Mouse (Mus musculus) cerebellum, adult 9-10 months (tissue): ENCODE measurements around the gene Med9.

Experiments
- DNase-seq: peaks from one replicate; pipeline ENCODE4 v3.0.0; 2022

Gene Med9

DNA sequence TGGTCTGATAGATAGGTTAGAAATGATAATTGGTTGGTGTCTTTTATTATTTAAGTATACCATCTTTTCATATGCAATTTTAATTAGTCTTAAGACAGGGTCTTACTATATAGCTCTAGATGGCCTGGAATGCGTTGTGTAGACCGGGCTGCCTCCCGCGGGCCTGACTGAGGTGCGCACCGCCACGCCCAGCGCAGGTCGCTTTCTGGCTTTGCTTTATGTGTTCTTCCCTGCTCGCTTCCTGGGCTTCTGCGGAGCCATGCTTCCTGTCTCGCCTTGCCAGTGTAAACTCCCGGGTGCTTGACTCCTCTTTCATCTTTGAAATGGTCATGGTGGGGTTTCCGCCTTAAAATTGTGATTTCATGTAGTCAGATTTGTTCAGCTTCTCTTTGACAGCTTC, 4.9 kb downstream of the Med9 start:
- DNase-seq: no peak

DNA sequence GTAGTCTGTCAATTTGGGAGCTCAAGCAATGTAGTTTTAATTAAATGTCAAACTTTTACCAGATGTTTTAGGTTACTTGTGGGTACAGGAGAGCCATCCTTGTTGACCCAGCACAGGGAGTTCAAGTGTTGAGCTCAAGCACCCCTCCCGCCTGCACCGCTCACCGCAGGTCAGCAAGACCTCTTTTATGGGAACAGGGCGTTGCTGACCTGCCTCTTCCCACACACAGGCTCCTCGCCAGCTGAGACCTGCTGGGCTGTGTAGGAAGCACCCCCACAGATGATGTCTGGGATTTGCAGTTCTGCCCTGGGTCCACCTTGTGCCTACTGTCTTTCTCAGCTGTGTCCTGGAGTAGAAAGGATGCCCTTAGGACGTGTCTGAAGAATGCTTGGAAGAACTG, 8.7 kb downstream of the Med9 start:
- DNase-seq: no peak

DNA sequence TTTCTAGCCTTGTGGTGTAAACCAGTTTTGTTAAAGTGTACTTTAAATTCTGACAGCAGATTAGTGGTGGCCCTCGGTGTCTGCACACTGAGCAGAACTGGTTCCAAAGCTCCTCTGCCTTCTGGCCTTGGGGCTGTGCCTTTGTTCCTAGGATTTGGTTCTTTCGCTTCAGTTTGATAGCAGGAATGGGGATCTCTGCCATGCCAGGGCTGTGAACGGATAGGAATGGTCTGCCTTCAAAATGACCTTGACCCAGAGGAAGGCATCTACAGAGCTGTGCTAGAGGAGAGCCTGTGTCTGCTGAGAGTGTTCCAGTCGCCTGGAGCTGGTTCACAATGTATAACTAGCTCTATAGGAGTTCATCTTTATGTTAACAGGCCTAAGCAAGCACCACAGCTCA, 11.4 kb downstream of the Med9 start:
- DNase-seq: no peak

DNA sequence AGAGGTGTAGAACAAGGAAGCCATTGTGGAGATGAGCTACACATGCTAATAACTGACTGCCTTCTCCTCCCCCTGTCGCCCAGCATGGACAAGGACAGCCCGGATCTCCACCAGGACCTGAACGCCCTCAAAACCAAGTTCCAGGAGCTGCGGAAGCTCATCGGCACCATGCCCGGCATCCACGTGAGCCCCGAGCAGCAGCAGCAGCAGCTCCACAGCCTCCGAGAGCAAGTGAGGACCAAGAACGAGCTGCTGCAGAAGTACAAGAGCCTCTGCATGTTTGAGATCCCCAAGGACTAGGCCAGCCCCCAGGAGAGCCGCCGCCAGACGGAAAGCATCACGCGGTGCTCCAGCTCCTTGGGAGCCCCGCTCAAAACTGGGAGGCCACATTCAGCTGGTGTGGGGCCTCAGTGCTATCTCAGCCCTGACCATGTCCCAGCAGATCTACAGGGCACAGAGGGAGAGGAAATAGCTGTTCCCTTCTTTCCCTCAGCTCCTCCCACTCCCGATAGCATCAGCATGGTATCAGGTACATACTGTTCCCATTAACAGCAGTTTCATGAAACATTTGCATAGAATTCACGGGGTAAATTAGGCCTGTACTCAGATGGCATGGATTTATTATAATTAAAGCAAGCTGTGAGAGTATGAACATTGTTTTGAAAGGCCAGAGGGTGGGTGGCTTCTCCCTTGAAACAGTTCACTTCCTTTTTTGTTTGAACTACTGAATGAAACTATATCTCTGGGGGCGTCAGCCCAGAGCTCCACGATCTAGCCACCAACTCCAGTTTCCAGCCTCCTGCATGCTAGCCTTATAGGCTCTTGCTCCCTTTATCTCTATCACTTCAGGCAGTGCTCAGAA, 12.7 kb downstream of the Med9 start:
- DNase-seq: no peak

DNA sequence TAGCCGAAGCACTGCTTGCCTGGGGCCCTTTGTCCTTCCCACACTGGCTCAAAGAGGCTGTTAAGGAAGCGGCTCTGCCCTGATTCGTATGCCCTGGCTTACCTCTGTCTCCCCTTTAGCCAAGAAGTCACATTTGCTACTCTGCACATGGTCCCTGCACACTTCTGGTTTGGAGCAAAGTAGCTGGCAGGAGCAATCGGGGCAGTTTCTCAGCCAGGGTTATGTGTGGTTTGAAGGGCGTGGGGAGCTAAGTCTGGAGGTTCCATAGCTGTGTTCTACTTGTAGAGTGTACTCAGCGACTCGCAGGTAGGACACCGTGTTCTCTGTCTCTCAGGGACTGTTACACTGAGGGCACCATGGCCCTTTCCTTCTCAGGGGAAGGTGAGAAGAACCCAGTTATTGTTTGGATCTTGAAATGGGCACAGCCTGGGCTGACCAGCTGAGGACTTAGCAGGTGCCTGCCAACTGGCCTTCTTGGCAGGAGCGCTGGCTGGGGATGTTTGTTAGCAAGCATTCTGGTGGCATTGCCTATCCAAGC, 13.4 kb downstream of the Med9 start:
- DNase-seq: no peak

DNA sequence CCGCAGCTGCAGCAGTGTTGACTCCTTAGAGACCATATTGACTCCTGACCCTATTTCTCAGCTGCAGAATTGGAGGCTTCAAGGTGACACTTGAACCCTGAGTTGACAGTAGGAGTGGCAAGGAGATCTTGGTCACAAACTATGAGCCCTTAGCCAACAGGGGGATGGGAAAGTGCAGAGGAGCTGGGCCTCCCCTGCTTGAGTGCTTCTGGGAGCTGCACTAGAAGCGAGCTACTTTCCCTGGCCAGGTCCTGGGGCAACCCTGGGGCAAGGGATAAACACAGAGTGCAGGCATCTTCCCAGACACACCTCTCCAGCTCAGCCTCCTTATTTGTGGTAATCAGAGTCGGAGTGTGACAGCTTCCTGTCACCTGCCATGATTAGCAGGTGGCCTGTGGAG, 14.6 kb downstream of the Med9 start:
- no peak for DNase-seq

DNA sequence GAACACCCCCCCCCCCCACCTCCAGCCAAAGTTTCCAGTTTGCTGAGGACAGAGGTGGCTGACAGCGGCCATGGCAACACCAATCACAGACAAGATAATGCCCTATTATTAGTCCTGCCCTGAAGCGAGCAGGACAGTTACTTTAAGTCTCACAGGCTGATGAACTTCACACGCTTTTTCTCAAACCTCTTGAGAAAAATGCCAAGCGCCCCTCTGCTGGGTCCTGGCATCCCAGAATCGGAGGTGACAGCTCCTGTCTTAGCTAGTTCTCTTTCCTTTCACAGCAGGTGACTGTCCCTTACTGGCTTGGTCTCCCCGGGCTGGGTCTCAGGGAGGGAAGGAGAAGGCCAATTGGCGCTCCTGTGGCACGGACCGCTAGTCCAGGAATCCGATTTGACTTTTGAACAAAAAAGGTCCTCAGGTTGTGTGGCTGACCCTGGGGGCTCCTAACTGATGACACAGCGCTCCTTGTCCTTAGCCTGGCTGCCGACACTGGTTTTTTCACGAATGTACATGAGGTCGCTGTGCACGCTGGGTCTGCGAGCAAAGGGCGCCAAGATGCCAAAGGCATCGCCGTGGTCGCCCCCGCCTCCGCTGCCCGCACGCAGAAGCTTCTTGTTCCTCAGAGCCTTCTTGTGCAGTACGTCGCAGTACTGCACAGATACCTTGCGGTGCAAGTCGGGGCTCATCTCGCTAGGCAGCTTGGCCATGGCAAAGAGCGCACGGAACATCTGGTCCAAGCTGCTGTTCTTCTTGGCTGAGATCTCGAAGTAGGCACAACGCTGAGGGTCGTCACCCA, 15.6 kb downstream of the Med9 start:
- DNase-seq: no peak

DNA sequence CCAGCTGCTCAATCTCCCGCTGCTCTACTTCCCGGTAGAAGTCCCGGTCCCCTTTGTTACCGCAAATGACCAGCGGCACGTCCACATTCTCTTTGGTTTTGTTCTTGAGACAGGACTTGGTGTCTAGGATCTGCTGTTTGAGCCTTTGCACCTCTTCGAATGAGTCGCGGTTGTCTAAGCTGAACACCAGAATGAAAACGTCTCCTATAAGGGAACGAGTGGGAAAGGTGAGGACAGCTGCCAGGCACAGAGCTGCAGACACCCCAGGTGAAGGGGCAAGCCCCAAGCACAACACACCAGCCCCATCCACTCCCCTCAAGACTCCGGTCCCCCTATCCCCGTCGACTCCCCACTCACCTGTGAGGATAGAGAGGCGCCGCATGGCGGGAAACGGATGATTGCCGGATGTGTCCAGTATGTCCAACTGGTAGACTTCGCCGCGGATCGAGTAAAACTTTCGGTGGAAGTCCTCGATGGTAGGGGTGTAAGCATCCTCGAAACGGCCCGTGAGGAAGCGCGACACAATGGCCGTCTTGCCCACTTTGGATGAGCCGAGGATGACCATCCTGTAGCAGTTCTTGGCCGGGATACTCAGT, 16.3 kb downstream of the Med9 start:
- peak; percentile 38 for DNase-seq

DNA sequence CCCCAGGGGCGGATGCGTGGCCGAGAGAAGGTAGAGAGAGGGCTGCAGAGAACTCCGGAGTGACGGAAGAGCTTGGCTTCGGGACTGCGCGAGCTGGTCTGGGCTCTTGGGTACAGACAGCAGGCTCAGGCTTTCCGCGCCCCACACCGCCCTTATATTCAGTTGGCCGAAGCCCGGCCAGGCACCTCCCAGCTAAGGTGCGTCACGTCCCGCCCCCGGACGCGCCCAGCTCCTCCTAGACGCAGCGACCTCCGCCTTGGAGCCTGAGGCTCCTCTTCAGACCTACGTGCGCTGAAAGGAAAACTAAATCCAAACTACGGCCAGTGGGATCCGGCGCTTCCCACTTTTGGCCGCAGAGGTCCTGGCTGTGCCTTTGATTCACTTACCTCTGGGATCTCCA, 16.8 kb downstream of the Med9 start, which contains the start of gene Rasd1:
TSS of gene Rasd1 (minus strand) at position 127 of the 400 bp plus-strand sequence.
- DNase-seq: peak; percentile 86

DNA sequence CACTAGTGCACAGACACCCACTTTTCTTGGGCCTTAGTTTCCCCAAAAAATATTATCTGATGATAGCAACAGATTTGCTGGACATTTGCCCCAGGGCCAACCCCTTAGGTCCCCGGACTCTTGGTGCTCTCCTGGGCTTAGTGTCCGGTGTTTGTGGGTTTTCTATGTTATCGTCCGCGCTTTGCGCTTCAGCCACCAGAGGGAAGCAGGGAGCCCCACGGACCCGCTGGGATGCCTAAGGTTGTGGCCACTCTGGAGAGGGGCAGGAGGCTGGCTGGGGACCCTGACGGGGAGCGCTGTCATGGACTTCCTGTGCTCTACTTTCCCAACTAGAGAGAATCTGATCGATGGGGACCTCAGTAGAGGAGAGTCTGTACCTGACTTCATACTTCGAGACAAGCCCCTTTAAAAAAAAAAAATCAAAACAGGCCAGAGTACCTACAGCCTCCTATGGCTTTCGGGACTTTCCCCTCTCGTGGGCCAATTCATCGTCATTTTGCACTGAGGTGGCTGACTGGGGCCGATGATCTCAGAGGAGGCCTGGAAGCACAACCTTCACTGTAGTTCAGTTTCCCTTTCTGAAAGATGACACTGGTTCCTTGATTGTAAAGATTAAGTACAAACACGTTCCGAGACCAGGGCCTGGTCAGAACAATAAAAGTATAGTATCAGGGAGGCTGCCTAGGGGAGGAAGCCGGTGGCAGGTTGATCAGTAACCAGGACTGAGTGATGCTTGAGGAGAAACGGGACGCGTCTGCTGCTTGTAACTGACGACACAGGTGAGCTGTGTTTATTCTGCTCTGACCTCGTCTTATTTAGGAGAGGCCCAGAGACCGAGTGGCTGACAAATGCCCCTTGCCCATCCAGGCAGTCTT, 17.5 kb downstream of the Med9 start:
- peak; percentile 89 for DNase-seq

DNA sequence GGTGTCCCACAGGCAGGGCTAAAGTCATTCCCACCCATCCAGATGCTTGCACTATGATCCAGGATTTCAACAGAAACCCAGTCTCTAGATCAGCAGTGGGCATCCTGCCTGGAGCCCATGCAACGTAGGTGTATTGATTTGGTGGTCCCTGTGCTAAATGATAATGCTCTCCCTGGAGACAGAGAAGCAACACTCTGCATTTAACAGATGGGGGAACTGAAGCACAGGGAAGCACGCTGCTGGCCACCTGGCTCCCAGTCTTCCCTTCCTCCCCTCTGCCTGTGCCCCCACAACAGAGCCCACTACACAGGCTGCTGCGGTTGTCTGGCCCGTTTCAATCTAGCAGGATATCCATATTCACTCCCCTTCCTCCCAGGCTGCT, 18.1 kb downstream of the Med9 start:
- no peak for DNase-seq

DNA sequence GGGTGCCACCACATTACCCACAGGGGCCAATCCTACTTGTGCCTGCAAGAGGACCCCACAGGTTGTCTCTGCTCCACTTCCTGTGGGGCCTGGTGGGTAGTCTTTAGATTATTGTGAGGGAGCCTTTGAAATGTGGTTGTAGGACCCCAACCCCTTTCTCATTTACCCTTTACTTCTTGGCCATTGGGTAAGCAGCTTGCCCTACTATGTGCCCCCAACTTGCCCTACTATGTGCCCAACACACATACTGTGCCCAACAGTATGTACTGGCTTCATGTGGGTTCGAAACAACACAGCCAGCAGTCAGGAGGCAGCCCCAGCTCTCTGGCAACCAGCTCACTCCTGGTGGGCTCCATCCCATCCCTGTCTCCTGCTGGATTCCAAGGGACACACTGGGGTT, 19.8 kb downstream of the Med9 start:
- no peak for DNase-seq

DNA sequence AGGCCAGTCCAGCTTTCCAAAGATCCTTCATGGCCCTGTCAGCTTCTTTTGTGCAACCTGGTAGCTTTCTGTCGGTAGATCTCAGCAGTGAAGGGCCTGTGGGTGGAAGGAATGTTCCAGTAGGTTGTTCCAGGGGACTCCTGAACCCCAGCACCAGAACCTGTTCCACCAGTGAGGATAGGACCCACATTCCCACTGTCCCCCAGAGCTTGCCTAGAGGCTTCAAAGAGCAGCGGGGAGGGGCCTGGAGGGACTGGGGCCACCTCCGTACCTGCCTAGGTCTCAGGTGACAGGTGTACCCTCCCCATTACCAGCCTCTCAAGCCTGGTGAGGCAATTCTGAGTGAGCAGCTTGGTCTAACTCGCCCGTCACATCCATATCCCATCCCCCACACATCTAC, 22.8 kb downstream of the Med9 start:
- DNase-seq: no peak

DNA sequence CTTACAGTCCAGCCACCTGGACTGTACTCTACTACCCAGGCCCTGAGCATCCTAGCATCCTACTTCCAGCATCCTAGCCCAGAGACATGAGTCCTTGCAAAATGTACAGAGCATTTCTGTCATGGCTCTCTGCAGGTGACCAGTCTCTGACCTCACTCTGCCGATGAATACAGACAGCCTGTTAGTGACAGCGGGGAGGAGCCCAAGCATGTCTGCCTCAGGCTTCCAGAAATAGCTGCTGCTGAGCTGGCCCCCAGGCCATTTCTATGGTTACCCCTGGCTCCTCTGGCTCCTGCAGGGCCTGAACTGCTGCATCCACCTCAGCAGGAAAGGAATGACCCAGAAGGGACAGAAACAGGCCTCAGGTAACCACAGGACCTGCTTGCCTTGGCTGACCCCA, 23.7 kb downstream of the Med9 start:
- no peak for DNase-seq

DNA sequence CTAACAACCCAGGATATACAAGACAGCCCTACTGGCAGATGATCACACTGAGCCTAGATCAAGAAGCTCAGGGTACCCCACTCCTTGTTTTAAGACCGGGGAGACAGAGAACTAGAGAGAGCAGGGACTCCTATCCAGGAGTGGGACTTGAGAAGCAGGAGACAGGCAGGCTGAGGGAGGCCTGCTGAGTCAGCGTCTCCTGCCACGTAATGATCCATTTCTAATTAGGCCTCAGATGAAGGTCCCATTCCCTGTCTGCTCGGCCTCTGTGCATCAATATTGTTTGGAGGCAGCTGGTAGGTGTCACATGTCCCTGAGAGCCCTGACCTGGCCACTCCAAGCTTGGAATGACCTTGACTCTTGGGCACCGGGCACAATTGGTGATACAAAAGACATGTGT, 25.4 kb downstream of the Med9 start:
- DNase-seq: no peak

DNA sequence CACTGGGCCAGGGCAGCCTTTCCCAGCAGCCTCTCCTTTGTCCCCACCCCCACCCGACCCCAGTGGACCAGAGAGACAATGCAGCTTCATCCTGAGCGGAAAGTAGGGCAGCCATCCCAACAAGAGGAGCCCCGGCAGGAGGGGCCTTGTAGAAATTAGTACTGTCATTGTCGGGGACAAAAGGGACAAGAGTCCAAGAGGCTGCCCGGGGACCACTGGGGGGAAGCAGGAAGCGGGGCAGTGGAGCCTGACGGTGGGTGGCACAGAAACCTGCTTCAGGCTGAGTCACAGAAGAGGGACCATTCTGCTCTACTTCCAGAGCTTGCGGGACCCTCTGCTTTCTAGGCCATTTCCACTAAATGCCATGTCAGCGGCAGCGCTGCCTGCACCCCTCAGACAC, 27.2 kb downstream of the Med9 start:
- no peak for DNase-seq

DNA sequence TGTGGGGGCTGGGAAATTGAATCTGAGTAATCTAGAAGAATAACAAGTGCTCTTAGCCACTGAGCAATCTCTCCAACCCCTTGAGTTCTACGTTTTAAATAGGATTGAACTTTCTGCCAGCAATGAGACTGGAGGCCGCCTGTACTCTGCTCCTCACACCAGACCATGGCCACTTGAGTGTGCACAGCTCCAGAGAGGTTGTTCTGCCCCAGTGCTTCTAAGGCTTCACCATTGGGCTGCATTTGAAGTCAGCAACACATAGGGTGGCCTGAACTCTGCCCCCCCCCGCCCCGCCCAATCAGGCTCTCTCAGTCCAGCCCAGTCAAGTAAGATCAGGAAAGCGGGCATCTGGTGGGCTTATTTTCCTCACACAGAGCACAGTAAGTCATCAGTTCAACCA, 29.8 kb downstream of the Med9 start:
- DNase-seq: no peak

DNA sequence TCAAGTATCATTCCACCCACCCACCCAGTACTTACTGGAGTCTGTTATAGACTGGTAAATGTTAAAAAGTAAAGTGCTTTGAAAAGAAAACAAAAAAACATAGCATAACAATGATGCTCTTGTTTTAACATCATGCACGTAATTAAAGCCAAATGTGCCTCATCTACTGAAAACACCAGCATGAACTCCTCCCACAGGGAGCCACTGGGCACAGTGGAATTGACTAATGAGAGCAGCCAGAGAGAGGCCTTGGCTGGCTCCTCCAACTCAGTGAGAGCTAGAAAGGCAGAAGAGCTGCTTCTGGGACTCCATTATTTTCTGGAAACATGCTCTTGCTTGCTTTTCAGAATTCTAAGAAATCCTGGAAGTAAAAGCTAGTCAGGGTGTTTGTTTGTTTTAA, 41.4 kb downstream of the Med9 start:
- no peak for DNase-seq

DNA sequence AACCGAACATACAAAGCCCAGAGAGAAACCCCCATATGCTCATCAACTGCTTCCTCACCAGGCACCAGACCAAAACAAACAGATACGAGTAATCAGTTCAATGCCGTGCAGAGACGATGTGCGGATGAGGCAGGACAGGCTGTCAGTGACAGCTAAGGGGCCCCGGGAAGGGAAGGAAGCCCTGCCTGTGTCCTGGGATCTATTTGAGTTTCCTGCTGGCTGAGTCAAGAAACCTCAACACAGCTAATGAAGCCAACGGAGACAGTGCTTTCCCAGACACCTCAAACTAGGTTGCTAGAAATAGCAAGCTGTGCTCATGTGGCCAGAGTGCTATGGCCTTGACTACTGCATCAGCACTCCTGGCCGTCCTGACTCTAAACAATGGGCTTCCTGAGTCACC, 43.4 kb downstream of the Med9 start:
- no peak for DNase-seq

DNA sequence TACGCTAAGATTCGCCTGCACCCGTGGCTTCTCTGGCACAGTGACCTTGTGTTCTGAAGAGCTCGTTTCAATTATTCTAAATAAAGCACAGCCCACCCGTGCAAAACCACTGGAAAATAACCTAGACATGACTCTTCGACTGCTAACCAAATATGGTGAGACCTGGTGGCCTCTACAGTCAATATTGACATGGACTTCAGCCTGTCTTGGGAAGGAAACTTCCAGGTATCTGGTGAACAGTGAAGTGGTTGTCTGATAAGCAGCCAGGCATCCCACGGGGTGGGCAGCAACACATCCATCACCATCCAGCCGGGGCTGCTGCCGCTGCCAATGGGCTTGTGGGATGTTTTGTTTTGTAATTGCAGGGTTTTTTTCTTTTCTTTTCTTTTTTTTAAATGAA, 46.3 kb downstream of the Med9 start:
- no peak for DNase-seq

DNA sequence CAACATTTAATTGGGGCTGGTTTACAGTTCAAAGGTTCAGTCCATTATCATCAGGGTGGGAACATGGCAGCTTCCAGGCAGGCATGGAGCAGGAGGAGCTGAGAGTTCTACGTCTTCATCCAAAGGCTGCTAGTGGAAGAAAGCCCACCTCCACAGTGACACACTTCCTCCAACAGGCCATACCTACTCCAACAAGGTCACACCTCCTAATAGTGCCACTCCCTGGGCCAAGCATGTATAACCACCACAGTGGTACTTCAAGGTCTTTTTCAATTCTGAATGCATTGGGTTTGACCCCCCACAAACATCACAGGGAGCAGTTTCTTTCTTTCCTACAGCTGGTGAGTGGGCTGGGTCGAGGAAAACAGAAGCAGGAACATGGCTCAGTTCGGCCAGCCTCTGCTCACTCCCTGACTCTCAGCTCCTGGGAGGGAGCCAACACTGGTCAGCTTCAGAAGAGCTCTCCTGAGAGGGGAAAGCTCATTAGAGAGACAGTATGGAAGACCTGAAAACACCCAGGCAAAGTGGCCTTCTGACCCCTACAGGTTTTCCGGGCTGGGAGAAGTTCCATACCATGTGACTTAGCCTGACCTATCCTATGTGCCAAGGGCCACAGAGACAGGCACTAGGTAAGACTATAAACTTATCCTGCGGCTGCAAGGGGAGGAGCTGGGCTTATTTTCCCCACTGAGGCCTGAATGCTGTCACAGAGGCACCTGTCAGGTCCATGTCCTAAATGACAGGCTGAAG, 53.4 kb downstream of the Med9 start:
- no peak for DNase-seq

DNA sequence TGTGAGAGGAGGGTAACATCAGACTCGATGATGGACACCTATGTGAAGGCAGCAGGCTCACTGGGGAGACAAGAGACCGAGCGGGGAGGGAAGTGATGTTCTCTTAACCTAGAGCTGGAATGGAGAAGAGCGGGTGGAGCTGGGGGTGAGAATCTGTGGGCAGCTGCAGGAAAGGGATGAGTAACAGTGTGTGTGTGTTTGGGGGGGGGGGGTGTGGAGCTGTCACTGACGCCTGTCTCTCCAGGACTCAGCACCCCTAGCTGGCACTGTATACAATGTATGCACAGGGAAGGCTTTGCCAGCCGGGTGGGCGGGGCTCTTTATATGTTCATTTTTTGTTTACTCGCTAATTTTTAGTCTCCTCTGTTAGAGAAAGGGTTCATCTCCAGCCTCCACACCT, 55.8 kb downstream of the Med9 start:
- no peak for DNase-seq
